Mouse (Mus musculus): ENCODE data around the gene Fgd6. TPM values are rescaled to one million over a fixed set of nuclear protein-coding genes. Genes with fewer than 3 reads are reported as not detected.

The Fgd6 gene
- total and polyA plus RNA-seq, 3 experiments = 1.2 to 2.8 TPM; not detected in 1

DNA sequence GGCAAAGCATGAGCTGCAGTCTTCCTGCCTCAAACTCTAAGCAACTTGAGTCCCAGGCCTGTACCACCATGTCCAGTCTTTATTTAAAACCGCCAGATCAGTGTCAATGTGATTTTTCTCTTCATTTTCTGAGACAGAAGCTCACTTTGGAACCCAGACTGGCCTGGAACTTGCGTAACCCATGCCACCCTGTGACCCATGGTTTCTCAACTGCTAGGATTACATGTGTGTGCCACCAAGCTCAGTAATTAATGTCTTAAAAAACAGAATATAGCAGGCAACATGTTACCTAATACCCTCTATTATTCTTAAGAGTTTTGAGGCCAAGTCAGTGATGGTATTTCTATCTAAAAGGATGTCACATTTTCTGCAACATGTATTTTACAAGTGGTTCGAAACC, 106.6 kb downstream of the Fgd6 start:
- TF ChIP-seq HCFC1 (IDR thresholded peaks at IDR 0.05; ENCODE audit: low read depth, low read length) (no peak), USF2 (IDR thresholded peaks at IDR 0.05; ENCODE audit: borderline replicate concordance in 1 of 2, insufficient read depth in 1 of 2, low read depth in 1 of 2, low read length in 2 of 2) (no peak)
- Histone ChIP-seq H3K27ac (ENCODE audit: control insufficient read depth, low read depth, low read length) (no peak overlapping the region), H3K79me2 (ENCODE audit: control insufficient read depth, insufficient read depth, low read length, poor library complexity) (no peaks in the 10 kb centered on the region), H3K9me3 (replicated peaks; ENCODE audit: insufficient read depth, low read length) (no peaks in the 10 kb centered on the region), H3K4me3 (ENCODE audit: control insufficient read depth in 1 of 2, insufficient read depth in 1 of 2, low read depth in 2 of 2, low read length in 2 of 2) (no peak overlapping the region), H3K27me3 (ENCODE audit: control insufficient read depth in 1 of 2, insufficient read depth in 2 of 2, low read length in 2 of 2) (no peaks in the 10 kb centered on the region), H3K36me3 (ENCODE audit: control insufficient read depth in 1 of 2, insufficient read depth in 2 of 2, low read length in 2 of 2) (no peaks in the 10 kb centered on the region; a peak in 1 of 4 replicates), H3K9ac (ENCODE audit: control insufficient read depth, low read depth, low read length, poor library complexity, severe bottlenecking) (no peak overlapping the region), H3K4me1 (ENCODE audit: control insufficient read depth in 1 of 2, insufficient read depth in 2 of 2, low read length in 2 of 2) (no peaks in the 10 kb centered on the region)
- DNase-seq (ENCODE audit: low read depth, low spot score) = no peak

DNA sequence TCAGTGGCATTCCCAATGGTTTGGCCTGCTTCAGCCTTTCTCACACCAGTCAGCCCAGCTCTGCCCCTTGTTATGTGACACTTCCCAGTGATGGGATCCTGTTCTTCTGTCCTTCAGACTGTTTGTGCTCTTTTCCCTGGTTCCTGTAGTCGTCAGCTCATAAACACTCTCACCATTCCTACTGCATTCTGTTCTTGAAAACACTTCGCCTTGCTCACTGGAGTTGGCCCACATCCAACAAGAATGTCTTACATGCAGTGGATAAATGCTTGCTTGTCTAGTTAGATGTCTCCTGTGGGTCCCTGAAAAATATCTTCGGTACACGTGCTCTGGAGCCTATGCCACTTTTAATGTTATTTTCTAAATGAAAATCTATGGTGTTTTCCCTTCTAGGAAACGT, 108.8 kb downstream of the Fgd6 start:
- no peak for TF ChIP-seq POLR2AphosphoS5 (IDR thresholded peaks at IDR 0.05; ENCODE audit: borderline replicate concordance, low read depth, low read length)

DNA sequence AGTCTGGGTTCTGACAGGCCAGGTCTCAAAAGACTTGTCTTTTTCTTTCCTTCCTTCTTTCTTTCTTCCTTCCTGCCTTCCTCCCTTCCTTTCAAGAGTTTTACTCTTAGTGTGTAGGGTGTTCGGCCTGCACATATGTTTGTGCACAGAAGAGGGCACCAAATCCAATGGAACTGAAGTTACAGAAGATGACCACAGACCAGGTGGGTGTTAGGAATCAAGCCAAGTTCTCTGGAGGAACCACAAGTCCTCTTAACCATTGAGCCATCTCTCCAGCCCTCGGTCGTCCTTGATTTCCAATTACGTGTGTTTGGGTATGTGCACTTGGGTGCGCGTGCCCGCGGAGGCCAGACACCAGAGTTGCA, 111.6 kb downstream of the Fgd6 start:
- Histone ChIP-seq H3K27ac (ENCODE audit: control insufficient read depth, low read depth, low read length) (no peak overlapping the region), H3K36me3 (ENCODE audit: control insufficient read depth in 1 of 2, insufficient read depth in 2 of 2, low read length in 2 of 2) (peaks cover 0 to 3% of the 10 kb centered on the region in 2 experiments; a peak in 1 of 4 replicates), H3K4me1 (ENCODE audit: control insufficient read depth in 1 of 2, insufficient read depth in 2 of 2, low read length in 2 of 2) (peaks cover 0 to 3% of the 10 kb centered on the region in 2 experiments; a peak in 1 of 4 replicates), H3K9me3 (replicated peaks; ENCODE audit: insufficient read depth, low read length) (no peaks in the 10 kb centered on the region), H3K27me3 (ENCODE audit: control insufficient read depth in 1 of 2, insufficient read depth in 2 of 2, low read length in 2 of 2) (no peaks in the 10 kb centered on the region), H3K9ac (ENCODE audit: control insufficient read depth, low read depth, low read length, poor library complexity, severe bottlenecking) (peak overlapping the region; percentile 78), H3K4me3 (ENCODE audit: control insufficient read depth in 1 of 2, insufficient read depth in 1 of 2, low read depth in 2 of 2, low read length in 2 of 2) (peak overlapping the region; percentile 72 to 75), H3K79me2 (ENCODE audit: control insufficient read depth, insufficient read depth, low read length, poor library complexity) (peaks cover 8% of the 10 kb centered on the region; the same call in 1 of the 2 replicates)
- peak; percentile 84 for DNase-seq (ENCODE audit: low read depth, low spot score)
- TF ChIP-seq CHD1 (IDR thresholded peaks at IDR 0.05; ENCODE audit: low read depth, low read length) = no peak
- no peak for TF ChIP-seq GABPA (IDR thresholded peaks at IDR 0.05; ENCODE audit: low read depth, low read length)
- no peak for TF ChIP-seq RCOR1 (IDR thresholded peaks at IDR 0.05; ENCODE audit: low read depth, low read length)
- TF ChIP-seq MYC (IDR thresholded peaks at IDR 0.05; ENCODE audit: low read depth, low read length) = no peak
- peak; percentile 12 to 36 (median 13); a peak in 3 of 6 replicates for TF ChIP-seq CTCF (IDR thresholded peaks at IDR 0.05 in 2 of 3, conservative IDR thresholded peaks at IDR 0.05 in 1 of 3; ENCODE audit: control insufficient read depth in 1 of 3, insufficient read depth in 1 of 3, low read depth in 2 of 3, low read length in 3 of 3, poor library complexity in 1 of 3, severe bottlenecking in 1 of 3)
- 0 out of 2 replicates have a peak, but pooled peaks have one; percentile 11 for TF ChIP-seq ETS1 (IDR thresholded peaks at IDR 0.05; ENCODE audit: low read depth, low read length)
- 0 out of 2 replicates have a peak, but pooled peaks have one; percentile 5 for TF ChIP-seq ZC3H11A (IDR thresholded peaks at IDR 0.05; ENCODE audit: low read depth, low read length)
- peak; percentile 38 for TF ChIP-seq RAD21 (IDR thresholded peaks at IDR 0.05; ENCODE audit: low read depth, low read length)
- TF ChIP-seq NELFE (IDR thresholded peaks at IDR 0.05; ENCODE audit: low read depth, low read length) = no peak
- peak; percentile 24 for TF ChIP-seq SMC3 (IDR thresholded peaks at IDR 0.05; ENCODE audit: low read depth, low read length)
- no peak for TF ChIP-seq TAL1 (IDR thresholded peaks at IDR 0.05; ENCODE audit: low read length)
- no peak for TF ChIP-seq E2F4 (IDR thresholded peaks at IDR 0.05; ENCODE audit: borderline replicate concordance, low read depth, low read length)

More for the DNA sequence above, 108.8 kb downstream of the Fgd6 start:
- Histone ChIP-seq H3K4me3 (ENCODE audit: control insufficient read depth in 1 of 2, insufficient read depth in 1 of 2, low read depth in 2 of 2, low read length in 2 of 2) (no peak overlapping the region), H3K79me2 (ENCODE audit: control insufficient read depth, insufficient read depth, low read length, poor library complexity) (peaks cover 7% of the 10 kb centered on the region; the same call in 1 of the 2 replicates), H3K9ac (ENCODE audit: control insufficient read depth, low read depth, low read length, poor library complexity, severe bottlenecking) (no peak overlapping the region), H3K36me3 (ENCODE audit: control insufficient read depth in 1 of 2, insufficient read depth in 2 of 2, low read length in 2 of 2) (peaks cover 0 to 3% of the 10 kb centered on the region in 2 experiments; a peak in 1 of 4 replicates), H3K4me1 (ENCODE audit: control insufficient read depth in 1 of 2, insufficient read depth in 2 of 2, low read length in 2 of 2) (peaks cover 0 to 3% of the 10 kb centered on the region in 2 experiments; a peak in 1 of 4 replicates), H3K27me3 (ENCODE audit: control insufficient read depth in 1 of 2, insufficient read depth in 2 of 2, low read length in 2 of 2) (no peaks in the 10 kb centered on the region), H3K27ac (ENCODE audit: control insufficient read depth, low read depth, low read length) (no peak overlapping the region), H3K9me3 (replicated peaks; ENCODE audit: insufficient read depth, low read length) (no peaks in the 10 kb centered on the region)
- no peak for DNase-seq (ENCODE audit: low read depth, low spot score)

Data from MEL (cell line).